Mouse (Mus musculus): Measurements from ENCODE around the gene Olfr557.

DNA sequence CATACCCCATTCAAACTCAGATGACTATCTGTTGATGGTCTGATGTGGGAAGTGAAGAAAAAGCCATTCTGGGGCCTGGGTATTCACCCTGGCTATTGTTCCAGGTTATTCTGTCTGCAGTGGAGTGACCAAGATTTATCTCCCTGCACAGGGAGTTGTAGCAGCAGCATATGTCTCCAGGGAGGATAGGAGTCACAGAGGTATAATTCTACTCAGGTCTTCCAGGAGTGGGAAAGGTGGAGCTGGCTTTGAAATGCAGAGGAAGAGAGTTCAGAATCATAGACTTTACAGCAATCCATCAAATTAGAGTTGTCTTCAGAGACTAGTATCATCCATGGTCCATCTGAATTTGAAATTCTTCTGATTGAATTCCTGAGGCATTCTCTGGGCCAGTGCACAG lies 31.7 kb downstream of the Olfr557 start, which contains the start of gene Olfr559:
- TF ChIP-seq CTCF (IDR thresholded peaks at IDR 0.05) (no peak), EP300 (IDR thresholded peaks at IDR 0.05) (no peak)
